In the genomic region with DNA sequence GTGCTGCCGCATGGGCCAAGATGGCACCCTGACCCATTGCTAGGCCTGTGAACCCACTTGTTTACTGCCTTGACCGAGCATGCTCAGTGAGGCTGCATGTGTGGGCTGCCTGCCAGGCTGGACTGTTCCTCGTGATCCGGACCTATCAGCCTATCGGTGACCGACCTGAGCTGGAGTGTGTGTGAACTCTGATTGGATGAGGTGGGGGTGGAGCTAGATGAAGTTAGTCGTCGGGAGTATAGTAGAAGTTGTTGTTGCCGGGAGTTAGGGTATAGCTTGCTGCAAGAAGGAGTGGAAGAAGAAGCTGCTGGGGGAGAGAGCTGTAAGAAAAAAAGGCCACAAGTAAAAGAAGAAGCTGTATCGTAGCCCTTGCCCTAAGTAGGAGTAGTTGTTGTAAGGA, we compare ENCODE assay signal across 21 mouse cellular contexts.
DNase-seq lines count a peak whose midpoint lies in the region; ATAC-seq and TF ChIP-seq lines count a peak whose summit lies in the region.
"Had no signal": no experiment of that assay in that cellular context is flagged by ENCODE, and none has a peak within 500 bp of the region (broad histone marks: within the 10 kb centered on the region; RNA-seq: fewer than 3 reads in every experiment).

No protein-coding gene starts in this region.

- H3K4me3 ChIP-seq in midbrain, embryonic 11.5 days (ENCODE audit: low read depth, low read length) = no peak overlapping the region
- no peak overlapping the region for H3K4me3 ChIP-seq in midbrain, postnatal 0 days (ENCODE audit: low read depth, low read length)
- H3K4me3 ChIP-seq in lung, adult 2 months (replicated peaks; ENCODE audit: extremely low read depth, low read depth, low read length) = no peak overlapping the region
- H3K4me3 ChIP-seq: embryonic facial prominence, embryonic 10.5 days; embryonic facial prominence, embryonic 12.5 days; forebrain, embryonic 13.5 days; forebrain, embryonic 15.5 days had no signal

- H3K9ac ChIP-seq in midbrain, embryonic 11.5 days (ENCODE audit: low read length) = no peak overlapping the region
- H3K9ac ChIP-seq in midbrain, postnatal 0 days (replicated peaks; ENCODE audit: low read length, poor library complexity, severe bottlenecking) = no peak overlapping the region
- H3K9ac ChIP-seq: embryonic facial prominence, embryonic 12.5 days; forebrain, embryonic 13.5 days; forebrain, embryonic 15.5 days; forebrain, postnatal 0 days had no signal

- H3K27ac ChIP-seq in midbrain, embryonic 11.5 days (ENCODE audit: low read depth, low read length) = no peak overlapping the region
- H3K27ac ChIP-seq in midbrain, postnatal 0 days (ENCODE audit: low read depth, low read length) = no peak overlapping the region
- H3K27ac ChIP-seq: embryonic facial prominence, embryonic 10.5 days; embryonic facial prominence, embryonic 12.5 days; forebrain, embryonic 13.5 days; forebrain, embryonic 15.5 days had no signal

- H3K9me3 ChIP-seq in midbrain, embryonic 11.5 days (ENCODE audit: control insufficient read depth, low read length) = no peaks in the 10 kb centered on the region
- no peaks in the 10 kb centered on the region for H3K9me3 ChIP-seq in midbrain, postnatal 0 days (ENCODE audit: low read length)
- H3K9me3 ChIP-seq: embryonic facial prominence, embryonic 10.5 days; embryonic facial prominence, embryonic 12.5 days; forebrain, embryonic 13.5 days; forebrain, embryonic 15.5 days had no signal

- intact Hi-C loops in left cerebral cortex, postnatal 10 days (cut with DNase I) = no loop called here

- 0 out of 2 replicates have a peak, but pooled peaks have one; percentile 30 for ATAC-seq in midbrain, embryonic 11.5 days (ENCODE audit: low FRiP score)
- no peak for ATAC-seq in midbrain, postnatal 0 days (ENCODE audit: low FRiP score)
- ATAC-seq: activated CD4-positive, CD25-positive, alpha-beta regulatory T cell, adult 4 months; forebrain, embryonic 13.5 days; forebrain, embryonic 15.5 days; forebrain, postnatal 0 days; Patski had no signal

- H3K36me3 ChIP-seq in midbrain, embryonic 11.5 days (ENCODE audit: control insufficient read depth, insufficient read depth, low read length) = no peaks in the 10 kb centered on the region
- no peaks in the 10 kb centered on the region for H3K36me3 ChIP-seq in midbrain, postnatal 0 days (ENCODE audit: insufficient read depth, low read length)
- H3K36me3 ChIP-seq: embryonic facial prominence, embryonic 10.5 days; embryonic facial prominence, embryonic 12.5 days; forebrain, embryonic 15.5 days had no signal

- H3K27me3 ChIP-seq in midbrain, embryonic 11.5 days (ENCODE audit: control insufficient read depth, insufficient read depth, low read length) = no peaks in the 10 kb centered on the region
- H3K27me3 ChIP-seq in midbrain, postnatal 0 days (ENCODE audit: insufficient read depth, low read length) = no peaks in the 10 kb centered on the region
- H3K27me3 ChIP-seq: embryonic facial prominence, embryonic 12.5 days; forebrain, embryonic 13.5 days; forebrain, embryonic 15.5 days; Patski had no signal

- TF ChIP-seq CTCF in midbrain, postnatal 0 days (IDR thresholded peaks at IDR 0.05) = no peak
- no peak for TF ChIP-seq CTCF in lung, adult 2 months (IDR thresholded peaks at IDR 0.05; ENCODE audit: insufficient read depth, low read length)

- peak; percentile 6 for DNase-seq in cerebellum, adult 11-12 months
- no peak for DNase-seq in cerebellum, adult 8-10 months
- DNase-seq in midbrain, embryonic 11.5 days (ENCODE audit: low spot score, missing footprints) = no peak
- DNase-seq in midbrain, postnatal 0 days (ENCODE audit: low spot score) = no peak
- DNase-seq in 3134 (ENCODE audit: extremely low read depth, insufficient read length, low spot score) (peak; percentile 13), MEL-GATA-1-ER (ENCODE audit: extremely low read depth, low read depth) (peak; percentile 62)
- DNase-seq in left cerebral cortex, postnatal 10 days (ENCODE audit: extremely low spot score in 1 of 2, low spot score in 2 of 2) = no peak
- DNase-seq in lung, adult 2 months = no peak
- DNase-seq: adrenal gland, adult 8-10 months; adrenal gland, postnatal 14 days; adrenal gland, postnatal 36 days; cerebellum, adult 18-20 months; cerebellum, adult 9-10 months; cerebellum, postnatal 25 days; forebrain, postnatal 0 days had no signal

- no peaks in the 10 kb centered on the region for H3K4me1 ChIP-seq in midbrain, embryonic 11.5 days (ENCODE audit: control insufficient read depth, insufficient read depth, low read length)
- no peaks in the 10 kb centered on the region for H3K4me1 ChIP-seq in midbrain, postnatal 0 days (ENCODE audit: insufficient read depth, low read length)
- H3K4me1 ChIP-seq in lung, adult 2 months (ENCODE audit: control insufficient read depth, insufficient read depth, low read length) = no peaks in the 10 kb centered on the region
- H3K4me1 ChIP-seq: embryonic facial prominence, embryonic 12.5 days; forebrain, embryonic 13.5 days; forebrain, embryonic 15.5 days had no signal

- no peak for TF ChIP-seq POLR2A in lung, adult 2 months (IDR thresholded peaks at IDR 0.05; ENCODE audit: borderline replicate concordance, extremely low read depth, low read depth, low read length)

- 89% methylated on average over 10 of the region's 10 CpGs for WGBS in midbrain, embryonic 11.5 days
- 85% methylated on average over 10 of the region's 10 CpGs for WGBS in midbrain, postnatal 0 days
- WGBS in lung, adult 2 months = 84% methylated on average over 10 of the region's 10 CpGs

- no peak overlapping the region for H3K4me2 ChIP-seq in midbrain, embryonic 11.5 days
- H3K4me2 ChIP-seq in midbrain, postnatal 0 days (ENCODE audit: low read depth, low read length, poor library complexity, severe bottlenecking) = no peak overlapping the region
- H3K4me2 ChIP-seq: embryonic facial prominence, embryonic 12.5 days; forebrain, embryonic 13.5 days; forebrain, embryonic 15.5 days had no signal

Comparison
In these comparisons a context has a peak if more than half of its experiments do, and no peak if none do; other contexts are left out.
1. DNase-seq: peak in cerebellum, adult 11-12 months (single experiment), 3134 (single experiment) and MEL-GATA-1-ER (single experiment); none in cerebellum, adult 8-10 months (single experiment), midbrain, embryonic 11.5 days (single experiment), midbrain, postnatal 0 days (single experiment), left cerebral cortex, postnatal 10 days (0 of 2) and lung, adult 2 months (single experiment).